Mouse (Mus musculus) kidney, embryonic 16.5 days (tissue): ENCODE data around the gene Aldh3b3. TPM values are rescaled to one million over a fixed set of nuclear protein-coding genes. Genes with fewer than 3 reads are reported as not detected.

ENCODE experiments used
- ATAC-seq: fragments of 200-750 bp; cut with Nextera tagmentation; 2 replicates; pipeline ENCODE4 v1.8.0; 2017; ENCODE audit warnings: moderate TSS enrichment; ENCODE audit not compliant: low FRiP score, low TSS enrichment
- H3K27ac ChIP-seq: fragments of 300-500 bp; sonication (generic); 2 replicates; pipeline ENCODE4 v1.5.1; 2014; ENCODE audit warnings: low read length
- H3K27me3 ChIP-seq: fragments of 300-500 bp; sonication (generic); 2 replicates; pipeline ENCODE4 v1.6.1; 2014; ENCODE audit warnings: low read length, control low read depth, mixed read lengths; ENCODE audit not compliant: insufficient read depth
- H3K36me3 ChIP-seq: fragments of 300-500 bp; sonication (generic); 2 replicates; pipeline ENCODE4 v1.6.1; 2014; ENCODE audit warnings: low read length, control low read depth, mixed read lengths; ENCODE audit not compliant: insufficient read depth
- H3K4me1 ChIP-seq: fragments of 300-500 bp; sonication (generic); 2 replicates; pipeline ENCODE4 v1.6.1; 2014; ENCODE audit warnings: low read length, control low read depth, mixed read lengths; ENCODE audit not compliant: insufficient read depth
- H3K4me2 ChIP-seq: fragments of 300-500 bp; sonication (generic); replicated peaks from 2 replicates; pipeline ENCODE4 v1.6.1; 2014; ENCODE audit warnings: low read depth, low read length
- H3K4me3 ChIP-seq: fragments of 300-500 bp; sonication (generic); 2 replicates; pipeline ENCODE4 v1.5.1; 2014; ENCODE audit warnings: mild to moderate bottlenecking, low read length
- H3K9ac ChIP-seq: fragments of 300-500 bp; sonication (generic); replicated peaks from 2 replicates; pipeline ENCODE4 v1.6.1; 2014; ENCODE audit warnings: low read length
- H3K9me3 ChIP-seq: fragments of 300-500 bp; sonication (generic); 2 replicates; pipeline ENCODE4 v1.6.1; 2016; ENCODE audit warnings: low read length, control low read depth
- WGBS: fragments of 180-500 bp; shearing (Covaris S2); extraction: QIAGEN DNeasy Blood & Tissue Kit; methylation state at CpG from one replicate; pipeline ENCODE4 v1.1.7; 2014; 5-methylcytosine and 5-hydroxymethylcytosine counted together
- polyA plus RNA-seq: library from polyadenylated mRNA; unstranded; fragments of >200 nt; fragmentation: Nextera tagmentation; extraction: Ambion mirVana; gene quantifications from 2 replicates; pipeline ENCODE4 v1.2.1, GENCODE M21; 2015

Gene Aldh3b3
- polyA plus RNA-seq, 1 experiment from 2014 or later = not detected

- whole genome bisulfite sequencing = 17% methylated on average over 8 of the region's 8 CpGs
- Histone ChIP-seq H3K4me1 (peaks cover 39% of the 10 kb centered on the region), H3K4me3 (no peak overlapping the region), H3K9ac (no peak overlapping the region; the same call in 1 of the 2 replicates), H3K9me3 (no peaks in the 10 kb centered on the region), H3K27ac (peak overlapping the region; percentile 92), H3K36me3 (0 out of 2 replicates have a peak, but pooled peaks cover 3% of the 10 kb centered on the region), H3K27me3 (peaks cover 3% of the 10 kb centered on the region; the same call in 1 of the 2 replicates), H3K4me2 (no peak overlapping the region)
- ATAC-seq = peak; percentile 85
Observed at GRCm38 (mm10) chr19:3985261-3985681, 26.8 kb downstream of the Aldh3b3 start.

GRCm38 (mm10) chr19:3986334-3986733 is 27.9 kb downstream of the Aldh3b3 start, which contains the start of gene Acy3:
Gene Acy3, plus strand, starts transcription at chr19:3986570.
- peak within 1 kb of the TSS; percentile 92 for H3K27ac ChIP-seq
- H3K4me1 ChIP-seq = peaks cover 42% of the 10 kb centered on the region
- H3K9ac ChIP-seq = peak within 1 kb of the TSS; percentile 53
- no peaks in the 10 kb centered on the region for H3K27me3 ChIP-seq
- peak within 1 kb of the TSS; percentile 14; the same call in 1 of the 2 replicates for H3K4me3 ChIP-seq
- ATAC-seq = peak; percentile 73
- H3K9me3 ChIP-seq = no peaks in the 10 kb centered on the region
- 2% methylated on average over 8 of the region's 8 CpGs for WGBS
- peak within 1 kb of the TSS; percentile 43 for H3K4me2 ChIP-seq
- 0 out of 2 replicates have a peak, but pooled peaks cover 3% of the 10 kb centered on the region for H3K36me3 ChIP-seq

GRCm38 (mm10) chr19:3988066-3988465 is 29.6 kb downstream of the Aldh3b3 start:
- H3K9ac ChIP-seq = no peak overlapping the region
- no peak overlapping the region for H3K4me2 ChIP-seq
- H3K27me3 ChIP-seq = no peaks in the 10 kb centered on the region
- H3K36me3 ChIP-seq = 0 out of 2 replicates have a peak, but pooled peaks cover 3% of the 10 kb centered on the region
- H3K9me3 ChIP-seq = no peaks in the 10 kb centered on the region
- H3K4me3 ChIP-seq = no peak overlapping the region
- ATAC-seq = no peak
- H3K4me1 ChIP-seq = peaks cover 42% of the 10 kb centered on the region
- WGBS = 87% methylated on average over 14 of the region's 14 CpGs
- H3K27ac ChIP-seq = no peak overlapping the region

GRCm38 (mm10) chr19:3988750-3989149 is 30.3 kb downstream of the Aldh3b3 start:
- H3K4me3 ChIP-seq = no peak overlapping the region

GRCm38 (mm10) chr19:3990804-3991203 is 32.4 kb downstream of the Aldh3b3 start:
- WGBS = 21% methylated on average over 6 of the region's 6 CpGs
- no peaks in the 10 kb centered on the region for H3K27me3 ChIP-seq
- H3K27ac ChIP-seq = no peak overlapping the region
- H3K4me2 ChIP-seq = no peak overlapping the region
- H3K9me3 ChIP-seq = no peaks in the 10 kb centered on the region
- H3K4me1 ChIP-seq = peaks cover 26% of the 10 kb centered on the region
- no peak overlapping the region for H3K9ac ChIP-seq
- no peak for ATAC-seq
- H3K36me3 ChIP-seq = 0 out of 2 replicates have a peak, but pooled peaks cover 3% of the 10 kb centered on the region
- H3K4me3 ChIP-seq = no peak overlapping the region

More at GRCm38 (mm10) chr19:3988750-3989149, 30.3 kb downstream of the Aldh3b3 start:
- Histone ChIP-seq H3K9ac (no peak overlapping the region), H3K4me1 (peaks cover 38% of the 10 kb centered on the region), H3K9me3 (no peaks in the 10 kb centered on the region), H3K4me2 (no peak overlapping the region), H3K27ac (no peak overlapping the region), H3K27me3 (no peaks in the 10 kb centered on the region), H3K36me3 (0 out of 2 replicates have a peak, but pooled peaks cover 3% of the 10 kb centered on the region)
- no peak for ATAC-seq
- WGBS = 94% methylated on average over 4 of the region's 4 CpGs

GRCm38 (mm10) chr19:3991562-3991961 is 33.1 kb downstream of the Aldh3b3 start:
- peaks cover 26% of the 10 kb centered on the region for H3K4me1 ChIP-seq
- no peak overlapping the region for H3K4me2 ChIP-seq
- H3K27me3 ChIP-seq = no peaks in the 10 kb centered on the region
- H3K27ac ChIP-seq = no peak overlapping the region
- 0 out of 2 replicates have a peak, but pooled peaks cover 3% of the 10 kb centered on the region for H3K36me3 ChIP-seq
- WGBS = 96% methylated on average over 3 of the region's 3 CpGs
- H3K9me3 ChIP-seq = no peaks in the 10 kb centered on the region
- no peak overlapping the region for H3K4me3 ChIP-seq
- no peak for ATAC-seq
- H3K9ac ChIP-seq = no peak overlapping the region

GRCm38 (mm10) chr19:3991966-3992365 is 33.5 kb downstream of the Aldh3b3 start:
- Histone ChIP-seq H3K36me3 (0 out of 2 replicates have a peak, but pooled peaks cover 3% of the 10 kb centered on the region), H3K9me3 (no peaks in the 10 kb centered on the region), H3K4me2 (no peak overlapping the region), H3K4me1 (peaks cover 25% of the 10 kb centered on the region), H3K27me3 (no peaks in the 10 kb centered on the region), H3K27ac (no peak overlapping the region), H3K9ac (no peak overlapping the region), H3K4me3 (no peak overlapping the region)
- ATAC-seq = no peak
- 84% methylated on average over 3 of the region's 3 CpGs for WGBS

- Histone ChIP-seq H3K4me2 (no peak within 1 kb of the TSS), H3K36me3 (0 out of 2 replicates have a peak, but pooled peaks cover 3% of the 10 kb centered on the region), H3K9ac (no peak within 1 kb of the TSS), H3K4me3 (no peak within 1 kb of the TSS), H3K27ac (no peak within 1 kb of the TSS), H3K9me3 (no peaks in the 10 kb centered on the region), H3K4me1 (peaks cover 27% of the 10 kb centered on the region), H3K27me3 (no peaks in the 10 kb centered on the region)
- ATAC-seq = no peak
- 54% methylated on average over 5 of the region's 5 CpGs for WGBS
Observed at GRCm38 (mm10) chr19:3992416-3992815, 34.0 kb downstream of the Aldh3b3 start, which contains the start of gene Tbx10. Gene Tbx10, plus strand, starts transcription at chr19:3992752.

- H3K36me3 ChIP-seq = no peaks in the 10 kb centered on the region
- ATAC-seq = no peak
- no peaks in the 10 kb centered on the region for H3K27me3 ChIP-seq
- H3K4me2 ChIP-seq = no peak overlapping the region
- 22% methylated on average over 6 of the region's 6 CpGs for WGBS
- H3K27ac ChIP-seq = peak overlapping the region; percentile 35
- H3K4me1 ChIP-seq = peaks cover 32% of the 10 kb centered on the region
- no peak overlapping the region for H3K9ac ChIP-seq
- no peak overlapping the region for H3K4me3 ChIP-seq
- H3K9me3 ChIP-seq = no peaks in the 10 kb centered on the region
Observed at GRCm38 (mm10) chr19:3994932-3995331, 36.5 kb downstream of the Aldh3b3 start.

GRCm38 (mm10) chr19:3995505-3995904 is 37.1 kb downstream of the Aldh3b3 start:
- Histone ChIP-seq H3K9ac (no peak overlapping the region), H3K4me2 (no peak overlapping the region), H3K4me1 (peaks cover 32% of the 10 kb centered on the region), H3K27me3 (no peaks in the 10 kb centered on the region), H3K36me3 (no peaks in the 10 kb centered on the region), H3K27ac (peak overlapping the region; percentile 25; the same call in 1 of the 2 replicates), H3K9me3 (no peaks in the 10 kb centered on the region), H3K4me3 (no peak overlapping the region)
- no peak for ATAC-seq
- WGBS = 64% methylated on average over 3 of the region's 3 CpGs
